Mouse (Mus musculus) stomach, embryonic 16.5 days (tissue): Measurements from ENCODE around the gene Srgap2. TPM values are rescaled to one million over a fixed set of nuclear protein-coding genes. Genes with fewer than 3 reads are reported as not detected.

Source experiments
- ATAC-seq: fragments of 200-750 bp; cut with Nextera tagmentation; 2 replicates; pipeline ENCODE4 v1.8.0; 2017; ENCODE audit warnings: moderate number of reproducible peaks, moderate TSS enrichment; ENCODE audit not compliant: insufficient read depth, low FRiP score
- H3K27ac ChIP-seq: fragments of 300-500 bp; sonication (generic); 2 replicates; pipeline ENCODE4 v1.5.1; 2014; ENCODE audit warnings: low read length
- H3K27me3 ChIP-seq: fragments of 300-500 bp; sonication (generic); 2 replicates; pipeline ENCODE4 v1.6.1; 2014; ENCODE audit warnings: low read length, control low read depth, mixed read lengths; ENCODE audit not compliant: control insufficient read depth, insufficient read depth
- H3K36me3 ChIP-seq: fragments of 300-500 bp; sonication (generic); 2 replicates; pipeline ENCODE4 v1.6.1; 2014; ENCODE audit warnings: low read length; ENCODE audit not compliant: control insufficient read depth, insufficient read depth
- H3K4me1 ChIP-seq: fragments of 300-500 bp; sonication (generic); 2 replicates; pipeline ENCODE4 v1.6.1; 2014; ENCODE audit warnings: low read length, control low read depth, mixed read lengths; ENCODE audit not compliant: control insufficient read depth, insufficient read depth
- H3K4me2 ChIP-seq: fragments of 300-500 bp; sonication (generic); 2 replicates; pipeline ENCODE4 v1.6.1; 2014; ENCODE audit warnings: low read depth, low read length, mixed read lengths
- H3K4me3 ChIP-seq: fragments of 300-500 bp; sonication (generic); replicated peaks from 2 replicates; pipeline ENCODE4 v1.5.1; 2014; ENCODE audit warnings: mild to moderate bottlenecking, low read length
- H3K9ac ChIP-seq: fragments of 300-500 bp; sonication (generic); 2 replicates; pipeline ENCODE4 v1.6.1; 2014; ENCODE audit warnings: low read length
- H3K9me3 ChIP-seq: fragments of 300-500 bp; sonication (generic); replicated peaks from 2 replicates; pipeline ENCODE4 v1.6.1; 2016; ENCODE audit warnings: low read length, control low read depth; ENCODE audit not compliant: control insufficient read depth
- WGBS: fragments of 180-500 bp; shearing (Covaris S2); extraction: QIAGEN DNeasy Blood & Tissue Kit; methylation state at CpG from one replicate; pipeline ENCODE4 v1.1.7; 2014; 5-methylcytosine and 5-hydroxymethylcytosine counted together
- polyA plus RNA-seq: library from polyadenylated mRNA; unstranded; fragments of >200 nt; fragmentation: Nextera tagmentation; extraction: Ambion mirVana; gene quantifications from 2 replicates; pipeline ENCODE4 v1.2.1, GENCODE M21; 2015

The Srgap2 gene
- polyA plus RNA-seq, 1 experiment from 2014 or later, result 14.2 TPM

DNA sequence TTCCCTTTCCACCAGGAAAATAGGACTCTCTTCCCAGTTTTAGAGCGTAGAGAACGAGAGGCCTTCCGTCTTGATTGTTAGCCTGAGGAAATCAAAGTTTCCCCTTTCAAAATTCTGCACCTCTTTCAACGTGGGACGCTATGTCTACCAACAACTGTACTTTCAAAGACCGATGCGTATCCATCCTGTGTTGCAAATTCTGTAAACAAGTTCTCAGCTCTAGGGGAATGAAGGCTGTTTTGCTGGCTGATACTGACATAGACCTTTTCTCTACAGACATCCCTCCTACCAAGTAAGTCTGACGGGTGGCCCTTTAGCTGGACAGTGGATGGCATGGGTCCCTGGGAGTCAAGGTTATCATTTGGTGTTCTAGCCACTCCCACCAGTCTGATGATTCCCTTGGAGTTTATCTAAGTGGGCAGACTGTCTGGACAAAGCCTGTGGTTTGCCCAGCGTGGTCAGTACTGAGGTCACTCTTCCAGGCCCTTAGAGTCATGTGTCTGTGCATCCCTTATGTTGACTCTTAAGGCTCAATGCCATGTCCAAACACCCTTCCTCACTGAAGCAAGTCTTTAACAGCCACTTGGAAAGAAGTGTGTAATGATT lies 1.5 kb upstream of the Srgap2 start:
- no peak for ATAC-seq
- H3K9me3 ChIP-seq, result no peaks in the 10 kb centered on the region

DNA sequence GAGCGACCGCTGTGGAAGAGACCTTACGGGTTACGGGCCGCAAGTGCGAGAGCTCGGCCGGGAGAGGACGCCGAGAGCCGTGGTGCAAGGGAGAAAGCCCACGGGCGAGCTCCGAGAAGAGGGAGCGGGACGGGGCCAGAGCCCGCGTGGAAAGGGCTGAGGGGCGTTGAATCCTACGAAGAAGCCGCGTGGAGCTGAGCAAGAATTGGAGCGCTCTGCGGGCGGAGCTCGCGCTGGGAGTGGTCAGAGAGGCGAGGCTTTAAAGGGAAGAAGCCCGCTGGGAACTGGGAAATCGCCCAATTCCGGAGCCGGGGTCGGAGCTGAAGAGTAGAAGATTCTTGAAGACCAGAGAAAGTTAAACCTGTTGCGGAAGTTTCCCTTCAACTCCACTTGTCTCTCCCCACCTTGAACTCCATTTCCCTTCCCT lies 942 bp upstream of the Srgap2 start:
- H3K27me3 ChIP-seq, result no peaks in the 10 kb centered on the region
- H3K4me2 ChIP-seq, result peak overlapping the region; percentile 90
- H3K9ac ChIP-seq, result peak overlapping the region; percentile 80
- under 1% methylated on average over 34 of the region's 34 CpGs for WGBS
- peak overlapping the region; percentile 95 for H3K27ac ChIP-seq
- peak overlapping the region; percentile 83 for H3K4me3 ChIP-seq
- H3K4me1 ChIP-seq, result peaks cover 29% of the 10 kb centered on the region
- H3K36me3 ChIP-seq, result no peaks in the 10 kb centered on the region
- no peaks in the 10 kb centered on the region for H3K9me3 ChIP-seq
- no peak for ATAC-seq

More for the DNA sequence above, 1.5 kb upstream of the Srgap2 start:
- peak overlapping the region; percentile 83 for H3K4me3 ChIP-seq
- no peaks in the 10 kb centered on the region for H3K27me3 ChIP-seq
- H3K27ac ChIP-seq, result peak overlapping the region; percentile 95
- H3K4me1 ChIP-seq, result peaks cover 23% of the 10 kb centered on the region
- WGBS, result under 1% methylated on average over 9 of the region's 9 CpGs
- peak overlapping the region; percentile 90 for H3K4me2 ChIP-seq
- peak overlapping the region; percentile 80 for H3K9ac ChIP-seq
- no peaks in the 10 kb centered on the region for H3K36me3 ChIP-seq

DNA sequence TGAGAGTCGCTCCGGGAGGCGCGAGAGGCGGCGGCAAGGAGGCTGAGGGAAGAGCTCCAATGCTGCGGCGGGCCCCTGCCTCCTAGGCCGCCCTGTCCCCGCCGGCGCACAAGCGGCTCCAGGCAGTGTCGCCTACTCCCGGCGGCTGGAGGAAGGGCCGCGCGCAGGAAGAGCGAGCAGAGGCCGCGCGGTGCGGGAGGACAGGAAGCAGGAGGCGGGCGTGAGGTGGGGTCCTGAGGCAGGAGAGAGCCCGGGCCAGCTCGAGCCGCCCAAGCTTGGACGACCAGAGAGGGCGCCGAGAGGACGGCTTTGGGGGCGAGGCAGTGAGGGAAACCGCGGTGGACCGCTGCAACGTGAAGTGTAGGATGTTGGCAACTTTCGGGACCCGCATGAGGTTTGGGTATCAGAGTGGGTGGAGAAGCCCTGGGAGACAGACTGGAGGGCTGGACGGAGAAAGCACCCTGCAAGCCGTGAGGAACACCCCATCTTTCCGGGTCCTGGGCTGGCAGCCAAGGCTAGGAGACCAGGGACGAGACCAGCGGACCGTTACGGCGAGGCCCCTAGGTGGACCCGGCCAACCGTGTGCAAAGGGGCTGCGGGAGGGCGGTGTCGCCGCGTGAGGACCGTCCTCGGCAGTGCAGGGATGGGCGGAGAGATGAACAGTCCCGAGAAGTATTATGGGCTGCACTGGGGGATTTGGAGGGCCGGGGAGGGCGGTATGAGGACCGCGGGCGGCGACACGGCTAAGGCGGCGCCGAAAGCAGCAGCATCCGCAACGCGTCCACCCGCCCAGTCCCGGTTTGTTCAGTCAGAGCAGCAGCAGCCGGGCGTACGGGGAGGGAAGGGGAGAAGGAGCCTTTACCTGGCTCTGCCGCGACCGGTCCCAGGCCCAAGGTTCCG lies 531 bp downstream of the Srgap2 start:
- H3K36me3 ChIP-seq, result no peaks in the 10 kb centered on the region
- H3K4me2 ChIP-seq, result peak overlapping the region; percentile 95
- H3K4me3 ChIP-seq, result peak overlapping the region; percentile 88
- no peaks in the 10 kb centered on the region for H3K27me3 ChIP-seq
- H3K9me3 ChIP-seq, result no peaks in the 10 kb centered on the region
- peak overlapping the region; percentile 97 for H3K27ac ChIP-seq
- under 1% methylated on average over 81 of the region's 81 CpGs for WGBS
- H3K4me1 ChIP-seq, result peaks cover 37% of the 10 kb centered on the region
- ATAC-seq, result peak; percentile 26
- H3K9ac ChIP-seq, result peak overlapping the region; percentile 88

DNA sequence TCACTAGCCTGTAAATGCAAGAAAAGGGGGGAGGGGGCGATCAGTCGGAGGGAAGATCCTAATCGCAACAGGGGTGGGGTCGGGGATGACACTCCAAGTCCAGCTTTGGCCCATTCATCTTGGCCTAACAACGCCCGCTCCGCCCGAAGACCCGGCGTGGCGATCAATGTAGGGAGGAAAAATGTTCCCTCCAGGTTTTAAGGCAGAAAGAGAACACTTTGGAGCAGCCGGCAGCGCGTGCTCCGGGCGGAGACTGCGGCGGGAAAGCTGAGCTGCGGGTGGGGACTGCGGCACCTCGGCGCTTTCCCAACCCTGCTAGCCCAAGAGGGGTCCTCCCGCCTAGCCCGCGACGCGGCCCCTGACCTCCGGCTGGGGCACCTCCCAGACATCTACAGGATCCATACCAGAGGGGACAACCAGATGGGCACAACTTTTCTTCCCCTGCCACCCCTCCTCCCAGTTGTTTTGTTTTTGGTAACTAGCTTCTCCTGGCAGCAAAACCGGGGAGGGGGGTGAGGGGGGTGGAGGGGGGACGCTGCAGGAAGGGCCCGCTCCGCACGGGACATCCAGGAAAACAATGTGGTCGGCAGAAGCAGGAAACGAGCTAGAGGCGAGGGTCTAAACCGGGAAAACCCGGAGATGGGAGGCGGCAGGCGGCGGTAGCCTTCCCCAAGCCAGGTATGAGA lies 1.4 kb downstream of the Srgap2 start:
- Histone ChIP-seq H3K4me2 (peak overlapping the region; percentile 95), H3K9me3 (no peaks in the 10 kb centered on the region), H3K4me1 (peaks cover 41% of the 10 kb centered on the region), H3K9ac (peak overlapping the region; percentile 88), H3K27me3 (no peaks in the 10 kb centered on the region), H3K36me3 (no peaks in the 10 kb centered on the region), H3K4me3 (peak overlapping the region; percentile 88), H3K27ac (peak overlapping the region; percentile 97)
- ATAC-seq, result no peak
- under 1% methylated on average over 41 of the region's 41 CpGs for WGBS

DNA sequence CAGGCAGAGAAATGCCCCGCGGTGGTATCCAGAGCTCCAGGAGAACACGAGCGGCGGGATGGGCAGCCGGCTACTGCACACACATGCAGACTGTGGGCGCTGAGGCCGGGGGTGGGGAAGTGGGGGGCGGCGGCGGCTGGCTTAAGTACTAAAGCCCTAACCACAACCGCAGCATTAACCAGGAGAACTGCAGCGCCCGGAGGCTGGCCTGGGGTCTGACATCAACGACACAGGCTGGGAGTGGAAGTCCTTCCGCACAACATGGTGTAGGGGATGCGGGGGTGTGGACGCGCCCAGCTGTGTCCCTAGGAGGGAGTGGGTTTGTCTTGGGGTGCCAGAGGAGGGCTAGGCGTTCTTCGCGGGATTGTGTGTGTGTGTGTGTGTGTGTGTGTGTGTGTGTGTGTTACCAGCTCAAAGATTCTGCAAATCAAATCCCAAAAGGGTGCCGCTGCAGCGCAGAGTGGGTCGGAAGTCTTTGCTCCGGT lies 2.0 kb downstream of the Srgap2 start:
- peak overlapping the region; percentile 88 for H3K4me3 ChIP-seq
- H3K27me3 ChIP-seq, result no peaks in the 10 kb centered on the region
- no peaks in the 10 kb centered on the region for H3K36me3 ChIP-seq
- H3K4me2 ChIP-seq, result peak overlapping the region; percentile 95
- peak overlapping the region; percentile 97; the same call in 1 of the 2 replicates for H3K27ac ChIP-seq
- no peaks in the 10 kb centered on the region for H3K9me3 ChIP-seq
- no peak for ATAC-seq
- H3K9ac ChIP-seq, result peak overlapping the region; percentile 88
- peaks cover 41% of the 10 kb centered on the region for H3K4me1 ChIP-seq
- WGBS, result 3% methylated on average over 26 of the region's 26 CpGs

DNA sequence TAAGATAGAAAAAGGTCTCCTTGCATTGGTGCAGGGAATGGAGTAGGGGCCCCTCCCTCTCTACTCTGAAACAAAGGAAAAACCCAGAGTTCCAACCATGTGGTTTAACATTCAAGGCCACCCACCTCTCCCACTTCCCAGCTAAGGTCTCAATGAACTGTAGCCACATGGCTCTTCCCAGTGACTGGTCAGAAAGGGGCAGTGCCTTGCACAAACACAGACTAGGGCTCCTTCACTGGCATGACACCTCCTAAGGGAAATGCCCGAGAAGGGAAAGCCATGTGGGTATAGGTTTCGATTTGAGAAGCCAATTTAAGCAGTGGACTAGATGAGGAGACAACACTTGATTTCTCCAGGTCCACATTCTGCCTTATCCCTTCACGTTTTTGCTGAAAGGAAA lies 3.4 kb downstream of the Srgap2 start:
- H3K27ac ChIP-seq, result no peak overlapping the region
- H3K4me1 ChIP-seq, result peaks cover 32% of the 10 kb centered on the region
- WGBS, result 48% methylated on average over 3 of the region's 3 CpGs
- no peak for ATAC-seq
- no peaks in the 10 kb centered on the region for H3K9me3 ChIP-seq
- H3K27me3 ChIP-seq, result no peaks in the 10 kb centered on the region
- no peaks in the 10 kb centered on the region for H3K36me3 ChIP-seq
- peak overlapping the region; percentile 24 for H3K4me3 ChIP-seq
- H3K9ac ChIP-seq, result peak overlapping the region; percentile 33; the same call in 1 of the 2 replicates
- H3K4me2 ChIP-seq, result peak overlapping the region; percentile 95

DNA sequence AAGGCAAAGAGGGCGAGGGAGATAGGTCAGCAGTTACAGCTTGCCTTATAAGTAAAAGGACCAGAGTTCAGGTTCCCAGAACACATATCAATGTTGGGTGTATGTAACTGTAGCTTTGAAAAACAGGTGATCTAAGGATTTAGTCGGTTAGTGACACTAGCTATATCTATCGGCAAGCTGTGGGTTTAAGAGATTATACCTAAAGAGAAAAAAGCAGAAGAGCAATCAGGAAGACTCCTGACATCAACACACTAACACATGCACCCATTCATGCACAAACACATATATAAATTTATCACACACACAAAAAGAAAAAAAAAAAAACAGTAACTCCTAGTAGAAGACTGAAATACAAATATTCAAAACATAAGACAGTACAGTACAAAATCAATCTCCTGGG lies 10.6 kb downstream of the Srgap2 start:
- H3K4me3 ChIP-seq, result no peak overlapping the region
- no peaks in the 10 kb centered on the region for H3K9me3 ChIP-seq
- H3K4me2 ChIP-seq, result no peak overlapping the region
- no peaks in the 10 kb centered on the region for H3K27me3 ChIP-seq
- no peaks in the 10 kb centered on the region for H3K36me3 ChIP-seq
- WGBS, result 83% methylated on average over 3 of the region's 3 CpGs
- H3K4me1 ChIP-seq, result 0 out of 2 replicates have a peak, but pooled peaks cover 3% of the 10 kb centered on the region
- no peak overlapping the region for H3K27ac ChIP-seq
- ATAC-seq, result no peak
- no peak overlapping the region for H3K9ac ChIP-seq

DNA sequence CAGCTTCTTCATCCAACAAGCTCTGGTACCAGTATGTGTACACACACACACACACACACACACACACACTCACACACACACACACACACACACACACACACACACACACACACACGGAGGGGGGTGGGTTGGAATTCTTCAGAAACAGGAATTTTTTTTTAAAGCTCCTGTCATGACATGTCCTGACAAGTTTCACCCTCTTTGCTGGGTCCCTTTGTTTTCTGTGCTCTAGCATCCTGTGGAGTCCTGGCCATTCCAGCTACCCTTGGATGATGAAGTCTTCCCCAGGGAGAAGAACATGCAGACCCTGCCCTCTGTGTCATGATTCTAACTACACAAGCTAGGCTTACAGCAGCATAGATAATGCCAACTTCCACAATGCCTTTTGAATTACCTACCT lies 13.0 kb downstream of the Srgap2 start:
- Histone ChIP-seq H3K36me3 (no peaks in the 10 kb centered on the region), H3K9me3 (no peaks in the 10 kb centered on the region), H3K4me1 (no peaks in the 10 kb centered on the region), H3K9ac (no peak overlapping the region), H3K27ac (no peak overlapping the region), H3K4me2 (no peak overlapping the region), H3K4me3 (no peak overlapping the region), H3K27me3 (no peaks in the 10 kb centered on the region)
- no peak for ATAC-seq
- 59% methylated on average over 1 of the region's 1 CpGs for WGBS
